Mouse (Mus musculus): ENCODE measurements around the gene Ccdc162. TPM values are rescaled to one million over a fixed set of nuclear protein-coding genes. Genes with fewer than 3 reads are reported as not detected.

Ccdc162 gene
- total RNA-seq (2021) = 1 to 10 TPM; 1.7 to 2.3 TPM
- long read RNA-seq, partial matches to known transcripts = 0 of 2 reads
- long read RNA-seq, other reads (novel, unspliced or antisense) = 2 of 2 reads

DNA sequence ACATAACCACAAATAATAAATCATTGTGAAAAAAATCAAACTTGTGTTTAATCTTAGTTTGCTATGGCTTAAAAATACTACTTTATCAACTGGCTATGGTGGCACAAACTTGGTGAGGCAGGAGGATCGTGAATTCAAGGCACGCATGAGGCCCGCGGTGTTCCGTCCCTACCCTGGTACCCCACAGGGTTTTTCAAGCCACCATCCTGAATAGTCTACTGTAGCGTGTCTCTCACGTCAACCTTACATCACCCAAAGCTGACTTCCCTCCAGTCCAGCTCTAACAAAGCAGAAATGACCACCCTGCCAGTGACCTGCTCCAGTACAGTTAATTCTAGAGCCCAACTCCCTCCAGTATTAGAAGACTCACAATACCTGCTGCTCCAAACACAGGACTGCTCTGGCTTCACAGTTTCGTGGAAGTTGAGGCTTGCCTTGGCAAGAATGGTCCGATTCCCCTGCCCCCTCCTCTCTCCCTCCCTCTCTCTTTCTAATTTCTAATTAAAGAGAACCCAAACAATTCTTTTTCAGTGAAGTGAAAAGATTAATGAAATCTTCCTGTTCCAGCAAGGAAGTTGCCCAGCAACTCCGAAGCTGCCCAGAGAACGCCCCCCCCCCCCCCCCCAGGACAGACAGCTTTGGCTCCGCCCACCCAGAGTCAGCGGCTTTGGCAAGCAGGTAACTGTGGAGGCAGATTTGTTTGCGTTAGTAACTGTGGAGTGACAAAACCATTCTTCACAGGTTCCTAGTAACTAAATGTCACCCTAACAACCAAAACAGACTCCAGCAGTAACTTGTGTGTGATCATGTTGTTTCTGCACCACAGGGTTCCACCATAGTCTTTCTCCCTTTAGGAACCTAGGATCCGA lies at the start of gene Ccdc162:
Ccdc162 (minus strand) TSS at position 606 of the 869 bp plus-strand sequence.
- DNase-seq (ENCODE audit: low spot score in 2 of 2) = peak in 1 of 2 experiments; percentile 25

DNA sequence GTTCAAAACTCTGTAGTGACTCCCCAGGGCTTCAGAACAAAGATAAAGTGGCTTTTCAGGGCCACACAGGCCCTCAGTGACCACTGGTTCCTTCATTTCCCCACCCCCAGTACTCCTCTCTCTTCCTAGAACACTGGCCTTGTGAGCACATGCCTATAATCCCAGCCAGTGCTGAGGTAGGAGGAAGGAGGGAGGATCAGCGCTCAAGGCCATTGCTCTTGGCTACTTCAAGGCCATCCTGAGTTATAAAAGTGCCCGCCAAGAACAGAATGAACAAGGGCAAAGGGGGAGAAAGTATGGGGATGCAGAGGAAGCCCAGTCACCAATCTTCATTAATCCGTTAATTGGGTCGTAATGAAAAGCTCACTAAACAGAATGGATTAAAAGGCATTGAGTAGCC lies 49.2 kb upstream of the Ccdc162 start:
- DNase-seq (ENCODE audit: low spot score in 2 of 2) = no peak

DNA sequence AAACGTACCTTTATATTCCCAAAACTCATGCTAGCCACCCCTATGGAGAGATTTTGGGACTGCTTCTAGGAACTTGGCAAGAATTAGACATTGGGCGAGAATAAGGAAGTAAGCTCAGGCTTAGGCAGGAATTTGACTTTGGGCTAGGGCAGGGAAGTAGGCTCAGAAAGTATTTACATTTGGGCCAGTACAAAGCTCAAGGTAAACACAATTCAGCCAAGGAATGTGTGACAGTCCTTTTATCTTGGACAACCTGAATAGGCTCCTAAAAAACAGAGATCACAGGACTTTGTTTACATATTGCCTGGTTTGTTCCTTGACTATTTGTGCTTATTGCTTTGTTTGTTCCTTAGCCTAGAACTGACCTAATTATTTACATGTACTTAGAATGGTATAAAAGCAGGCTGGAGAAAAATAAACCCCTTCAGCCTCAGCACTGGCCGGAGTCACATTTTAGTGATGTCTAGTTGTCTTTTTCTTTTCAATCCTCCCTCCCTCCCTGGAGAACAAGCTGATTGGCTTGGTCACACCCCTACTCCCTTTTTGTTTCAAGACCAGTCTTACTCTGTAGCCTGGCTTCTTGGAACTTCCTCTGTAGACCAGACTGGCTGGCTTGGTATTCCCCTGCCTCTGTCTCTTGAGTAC lies 47.4 kb upstream of the Ccdc162 start:
- DNase-seq (ENCODE audit: low spot score in 2 of 2) = no peak

DNA sequence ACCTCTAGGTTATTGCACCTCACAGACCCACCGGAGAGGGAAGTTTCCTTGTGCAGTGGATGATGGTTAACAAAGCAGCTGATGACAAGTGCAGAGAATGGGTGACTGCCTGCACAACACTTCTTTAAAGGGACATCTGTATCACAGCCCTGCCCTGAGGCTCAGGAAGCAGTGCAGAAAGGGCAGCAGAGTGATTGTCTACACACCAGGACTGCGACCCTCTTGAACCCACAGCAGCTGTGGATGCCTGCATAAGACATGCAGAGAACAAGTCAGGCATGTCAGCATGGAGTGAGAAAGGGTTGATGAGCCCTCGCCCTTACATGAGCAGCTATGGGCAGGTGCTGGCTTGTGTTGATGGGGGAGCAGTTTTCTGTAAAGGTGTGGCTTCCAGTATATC lies 44.4 kb upstream of the Ccdc162 start:
- DNase-seq (ENCODE audit: low spot score in 2 of 2) = no peak

DNA sequence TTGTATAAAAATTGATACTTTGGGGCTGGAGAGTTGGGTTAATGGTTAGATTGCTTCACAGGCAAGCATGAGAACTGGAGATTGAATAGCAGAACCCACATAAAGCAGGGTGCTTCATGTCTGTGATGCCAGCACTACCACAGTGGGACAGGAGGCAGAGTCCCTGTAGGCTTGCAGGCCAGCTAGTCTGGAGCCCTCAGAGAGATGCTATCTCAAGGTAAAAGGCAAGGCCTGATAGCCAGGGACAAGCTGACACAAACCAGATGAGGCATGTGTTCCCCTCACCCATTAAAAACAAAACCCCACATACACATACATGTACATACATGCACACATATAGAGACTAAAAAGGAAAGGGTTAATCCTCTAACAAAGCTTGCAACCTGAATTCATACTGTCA lies 41.6 kb upstream of the Ccdc162 start:
- DNase-seq (ENCODE audit: low spot score in 2 of 2) = no peak

DNA sequence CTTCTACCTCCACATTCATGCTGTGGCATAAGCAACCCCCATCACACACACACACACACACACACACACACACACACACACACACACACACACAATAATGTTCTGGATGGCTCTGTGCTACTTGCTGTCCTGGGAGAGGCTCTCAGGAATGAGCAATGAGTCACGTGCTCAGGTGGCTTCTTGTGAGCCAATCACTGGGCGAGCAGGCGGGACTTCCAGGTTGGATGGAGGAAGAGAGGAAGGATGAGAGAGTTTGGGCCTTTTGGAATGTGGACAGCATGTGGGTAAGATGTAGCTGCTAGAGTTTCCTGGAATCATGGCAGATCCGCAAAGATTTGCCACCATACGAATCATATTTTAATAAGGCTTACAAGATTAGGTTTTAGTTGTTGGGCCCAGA lies 40.8 kb upstream of the Ccdc162 start:
- no peak for DNase-seq (ENCODE audit: low spot score in 2 of 2)

DNA sequence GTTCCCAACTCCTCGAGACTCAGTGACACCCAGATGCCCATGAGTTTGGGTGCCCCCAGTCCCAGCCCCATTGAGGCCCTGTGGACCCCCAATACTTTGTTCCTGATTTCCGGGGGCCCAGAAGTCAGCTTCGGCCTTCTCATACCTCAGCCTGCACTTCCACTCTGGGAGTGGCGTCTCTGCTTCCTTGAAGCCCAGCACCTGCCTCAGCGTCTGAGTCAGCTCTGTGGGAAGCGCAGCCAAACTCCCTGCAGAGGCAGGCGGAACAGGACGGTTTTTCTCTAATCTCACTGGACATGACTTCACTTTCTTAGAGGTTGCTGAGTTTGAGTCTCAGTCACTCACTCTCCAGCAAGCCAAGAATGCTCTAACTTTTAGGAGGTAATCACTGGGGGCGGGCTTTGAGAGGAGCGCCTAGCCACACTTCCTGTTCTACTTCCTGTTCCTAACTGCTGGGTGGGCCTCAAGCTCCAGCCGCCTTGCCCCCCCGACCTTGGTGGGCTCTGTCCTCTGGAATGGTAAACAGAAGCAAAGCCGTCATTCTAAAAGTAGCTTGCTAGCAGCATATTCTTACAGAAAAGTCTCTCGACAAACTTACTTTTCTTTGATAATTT lies 35.5 kb upstream of the Ccdc162 start:
- DNase-seq (ENCODE audit: low spot score in 2 of 2) = no peak

DNA sequence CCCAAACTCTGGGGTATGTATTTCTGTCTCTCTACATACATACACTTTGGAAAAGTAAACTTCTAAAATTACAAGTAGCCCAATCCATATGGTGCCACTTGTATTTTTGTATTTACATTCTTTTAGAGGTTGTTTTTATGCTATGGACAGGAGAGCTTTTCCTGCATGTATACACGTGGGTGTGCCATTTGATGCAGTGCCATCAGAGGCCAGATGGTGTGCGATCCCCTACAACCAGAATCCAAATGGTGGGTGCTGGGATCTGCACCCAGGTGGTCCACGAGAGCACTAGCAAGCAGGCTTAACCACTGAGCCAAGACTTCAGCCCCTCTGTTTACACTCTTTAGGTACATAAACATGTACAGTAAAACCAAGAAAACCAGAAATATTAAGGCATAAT lies 32.9 kb upstream of the Ccdc162 start:
- DNase-seq (ENCODE audit: low spot score in 2 of 2) = no peak

DNA sequence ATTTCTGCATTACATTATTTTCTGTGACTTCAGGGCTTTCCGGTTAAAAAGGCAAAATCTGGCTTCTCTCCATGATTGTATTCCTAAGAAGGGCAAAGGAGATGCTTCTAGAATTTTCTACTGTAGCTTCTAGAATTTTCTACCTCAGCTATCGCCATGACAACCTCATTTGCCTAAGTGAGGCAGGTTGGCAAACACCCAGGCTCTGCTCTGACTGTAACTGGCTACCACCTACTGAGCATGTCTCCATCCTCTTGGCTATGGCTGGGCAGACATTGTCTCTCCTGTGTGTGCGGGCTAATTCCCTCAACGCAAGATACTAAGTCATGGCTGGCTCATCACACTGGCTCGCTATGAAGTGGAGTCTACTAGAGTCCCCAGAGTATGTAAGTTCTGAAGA lies 30.1 kb upstream of the Ccdc162 start:
- peak; percentile 10 to 64 for DNase-seq (ENCODE audit: low spot score in 2 of 2)

DNA sequence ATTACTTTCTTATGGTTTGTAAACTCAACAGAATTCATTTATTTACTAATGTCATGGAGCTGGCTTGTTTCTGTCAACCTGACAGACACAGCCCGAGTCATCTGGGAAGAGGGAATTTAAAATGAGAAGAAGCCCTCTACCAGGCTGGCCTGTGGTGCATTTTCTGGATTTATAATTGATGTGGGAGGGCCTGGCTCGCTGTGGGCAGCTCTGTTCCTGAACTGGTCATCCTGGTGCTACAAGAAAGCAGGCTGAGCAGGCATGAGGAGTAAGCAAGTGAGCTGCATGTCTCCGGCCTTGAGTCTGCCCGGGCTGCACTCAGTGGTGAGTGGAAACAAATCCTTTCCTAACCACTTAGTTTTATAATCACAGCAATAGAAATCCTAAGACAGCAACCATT lies 27.6 kb upstream of the Ccdc162 start:
- no peak for DNase-seq (ENCODE audit: low spot score in 2 of 2)

DNA sequence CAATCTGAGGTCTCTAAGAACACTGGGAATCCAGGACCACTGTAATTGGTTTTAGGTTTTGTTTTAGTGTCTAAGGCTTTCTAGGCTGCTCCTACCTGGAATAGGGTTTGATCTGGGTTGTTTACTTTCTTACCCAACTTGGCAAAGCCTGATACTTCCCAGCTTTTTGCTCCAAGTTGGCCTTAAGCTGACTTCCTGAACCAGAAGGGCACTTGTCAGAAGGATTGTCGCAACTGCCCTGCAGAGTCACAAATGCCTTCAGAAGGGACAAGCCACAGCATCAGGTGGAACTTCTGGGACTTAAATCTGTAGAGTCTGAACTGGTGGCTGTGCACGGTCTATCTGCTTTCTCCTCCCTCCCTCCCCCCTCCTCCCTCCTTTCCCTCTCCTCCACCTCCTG lies 23.8 kb upstream of the Ccdc162 start:
- DNase-seq (ENCODE audit: low spot score in 2 of 2) = no peak

DNA sequence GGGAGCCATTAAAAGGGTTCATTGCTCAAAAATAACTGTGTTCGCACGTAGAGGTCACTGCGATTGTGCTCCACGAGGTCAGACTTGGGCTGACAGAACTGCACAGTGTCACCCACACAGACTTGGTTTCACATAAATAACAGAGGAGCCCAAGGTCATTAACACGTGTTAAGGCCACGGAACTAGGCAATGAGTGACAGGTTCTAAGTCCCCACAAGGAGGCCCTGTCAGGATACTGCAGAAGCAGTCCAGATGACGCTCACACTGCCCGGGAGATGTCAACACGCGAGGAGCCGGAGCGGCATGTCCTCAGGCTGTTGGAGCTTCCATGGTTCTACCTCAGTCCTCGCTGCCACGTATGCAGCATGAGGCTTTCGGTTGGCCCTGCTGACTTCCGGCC lies 20.8 kb upstream of the Ccdc162 start:
- DNase-seq (ENCODE audit: low spot score in 2 of 2) = no peak

DNA sequence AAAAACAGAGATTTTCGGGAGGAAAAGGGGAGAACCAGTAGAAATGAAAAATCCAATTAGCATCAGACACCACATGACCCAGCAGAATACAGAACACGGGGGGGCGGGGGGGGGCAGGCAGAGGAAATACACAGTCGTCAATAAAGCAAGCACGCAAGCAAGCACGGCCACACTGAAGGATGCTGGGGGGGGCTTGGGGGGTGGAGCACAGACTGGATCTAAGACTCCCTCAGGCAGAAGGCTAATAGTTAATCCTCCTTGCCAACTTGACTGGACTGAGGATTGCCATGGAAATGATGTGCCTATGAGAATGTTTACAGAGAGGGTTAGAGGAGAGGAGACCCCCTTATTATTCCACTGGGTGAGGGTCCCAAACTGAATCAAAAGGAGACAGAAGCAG lies 19.0 kb upstream of the Ccdc162 start:
- DNase-seq (ENCODE audit: low spot score in 2 of 2) = no peak

DNA sequence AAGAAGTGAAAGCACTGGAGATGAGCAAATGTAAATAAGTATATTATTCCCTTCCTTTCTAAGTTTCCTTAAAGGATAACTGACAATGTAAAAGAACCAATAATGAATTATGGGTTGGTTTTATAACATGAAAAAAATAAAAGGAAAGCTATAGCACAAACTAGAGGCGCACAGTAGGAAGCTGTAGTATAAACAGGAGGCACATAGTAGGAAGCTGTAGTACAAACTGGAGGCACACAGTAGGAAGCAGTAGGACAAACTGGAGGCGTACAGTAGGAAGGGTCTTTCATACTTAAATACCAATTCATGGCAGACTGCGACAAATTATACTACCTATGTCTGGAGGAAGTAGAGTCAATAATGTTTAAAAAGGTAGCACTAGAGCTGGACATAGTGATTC lies 16.8 kb upstream of the Ccdc162 start:
- DNase-seq (ENCODE audit: low spot score in 2 of 2) = no peak

DNA sequence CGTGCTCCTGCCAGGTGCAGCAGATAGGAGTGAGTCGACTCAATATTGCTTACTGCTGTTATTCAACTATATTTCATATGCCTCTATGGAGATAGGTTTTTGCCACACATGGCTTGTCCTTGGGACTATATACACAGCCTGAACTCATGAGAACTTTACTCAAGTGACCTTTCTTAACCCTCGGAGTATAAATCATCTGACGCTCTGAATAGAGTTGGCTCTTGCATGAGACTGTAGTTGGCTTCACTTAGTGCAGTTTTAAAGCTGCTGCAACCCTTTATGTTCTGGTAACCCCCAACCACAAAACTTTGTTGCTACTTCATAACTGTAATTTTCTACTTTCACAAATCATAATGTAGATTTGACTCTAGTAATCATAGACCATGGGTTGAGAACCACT lies 15.5 kb upstream of the Ccdc162 start:
- no peak for DNase-seq (ENCODE audit: low spot score in 2 of 2)

DNA sequence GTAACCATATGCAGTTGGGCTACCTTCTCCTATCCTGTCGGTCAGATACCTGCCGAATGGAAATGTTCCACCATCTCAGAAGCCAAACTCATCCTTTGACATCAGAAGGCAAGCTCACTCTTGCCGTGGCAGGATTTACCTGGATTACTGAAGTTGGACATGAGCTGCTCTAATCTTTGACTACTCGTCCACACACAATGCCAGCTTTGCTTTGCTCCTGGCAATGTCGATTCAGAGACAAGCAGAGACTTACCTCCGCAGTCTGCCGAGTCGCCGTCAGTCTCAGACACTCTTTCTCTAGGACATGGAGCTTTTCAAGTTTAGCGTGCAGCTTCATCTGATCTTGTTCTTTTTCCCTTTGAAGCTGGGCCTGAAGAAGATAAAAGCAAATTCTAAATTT lies 14.3 kb upstream of the Ccdc162 start:
- no peak for DNase-seq (ENCODE audit: low spot score in 2 of 2)

DNA sequence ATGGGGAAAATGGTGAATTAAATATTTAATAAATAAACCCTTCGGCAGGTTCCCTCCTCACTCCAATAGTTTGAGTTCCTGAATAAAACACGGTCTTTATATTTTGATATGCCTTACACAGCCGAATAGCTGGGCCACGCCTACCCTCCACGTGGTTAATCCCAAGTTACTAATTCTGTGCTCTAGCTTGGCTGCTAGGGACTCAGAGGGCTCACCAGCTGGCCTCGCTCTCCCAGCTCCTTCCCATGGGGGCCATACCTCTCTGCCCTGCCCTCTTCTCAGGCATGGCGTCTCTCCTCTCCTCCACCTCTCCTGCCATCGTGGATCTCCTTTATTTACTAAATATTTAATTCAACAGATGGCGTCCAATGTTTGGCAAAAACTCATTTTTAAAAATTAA lies 9.8 kb upstream of the Ccdc162 start:
- DNase-seq (ENCODE audit: low spot score in 2 of 2) = no peak

DNA sequence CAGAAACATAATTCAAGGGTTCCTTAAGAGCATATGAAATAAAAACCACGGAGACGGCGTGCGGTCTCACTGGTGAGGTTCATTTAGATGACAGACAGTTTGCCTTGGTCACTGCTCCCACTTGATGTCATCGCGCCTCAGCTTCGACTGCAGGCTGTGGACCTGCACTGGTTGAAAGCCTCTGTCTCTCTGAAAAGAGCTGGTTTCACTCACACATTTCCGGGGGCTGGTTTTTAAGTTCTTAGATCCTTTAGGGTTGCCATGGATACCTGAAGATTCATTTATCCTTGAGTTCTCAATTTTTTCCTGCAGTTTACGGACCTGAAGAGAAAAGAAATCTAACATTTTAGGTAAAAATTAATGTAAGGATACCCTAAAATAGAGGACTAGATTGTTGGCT lies 3.2 kb upstream of the Ccdc162 start:
- peak in 1 of 2 experiments; percentile 13 for DNase-seq (ENCODE audit: low spot score in 2 of 2)

DNA sequence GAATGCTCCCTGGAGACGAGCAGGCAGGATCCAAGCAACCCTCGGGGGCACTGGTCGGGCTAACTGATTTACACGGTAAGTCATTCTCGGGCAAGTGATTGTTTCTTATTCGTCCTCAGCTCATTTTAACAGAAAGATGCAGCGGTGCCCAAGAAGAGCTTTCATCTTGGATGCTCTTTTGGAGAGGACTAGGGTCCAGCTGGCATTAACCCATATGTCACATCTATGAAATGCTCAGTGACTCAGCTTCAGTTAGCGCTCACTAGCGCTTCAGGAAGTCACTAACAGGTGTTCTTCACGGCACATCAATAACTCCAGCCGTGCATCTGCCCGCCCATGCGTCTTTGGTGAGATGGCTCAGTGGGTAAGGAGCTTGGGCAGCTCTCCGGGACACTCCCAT lies 877 bp downstream of the Ccdc162 start:
- no peak for DNase-seq (ENCODE audit: low spot score in 2 of 2)

DNA sequence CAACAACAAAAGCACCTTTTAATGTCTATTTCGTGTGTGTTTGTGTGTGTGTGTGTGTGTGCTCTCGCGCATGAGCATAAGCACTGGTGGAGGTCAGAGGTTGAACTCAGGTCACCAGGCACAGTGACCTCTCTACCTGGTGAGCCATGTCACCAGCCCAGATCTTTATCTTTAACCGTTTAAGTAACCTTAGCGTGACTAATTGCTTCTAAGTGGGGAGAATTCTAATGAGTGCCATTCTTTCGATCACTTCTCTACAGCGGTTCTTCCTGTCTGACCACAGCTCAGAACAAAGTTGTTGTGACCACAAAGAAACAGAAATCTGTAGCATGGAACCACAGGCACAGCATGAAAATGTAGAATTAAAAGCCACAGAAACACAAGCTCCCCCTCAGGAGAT lies 5.0 kb downstream of the Ccdc162 start:
- no peak for DNase-seq (ENCODE audit: low spot score in 2 of 2)

DNA sequence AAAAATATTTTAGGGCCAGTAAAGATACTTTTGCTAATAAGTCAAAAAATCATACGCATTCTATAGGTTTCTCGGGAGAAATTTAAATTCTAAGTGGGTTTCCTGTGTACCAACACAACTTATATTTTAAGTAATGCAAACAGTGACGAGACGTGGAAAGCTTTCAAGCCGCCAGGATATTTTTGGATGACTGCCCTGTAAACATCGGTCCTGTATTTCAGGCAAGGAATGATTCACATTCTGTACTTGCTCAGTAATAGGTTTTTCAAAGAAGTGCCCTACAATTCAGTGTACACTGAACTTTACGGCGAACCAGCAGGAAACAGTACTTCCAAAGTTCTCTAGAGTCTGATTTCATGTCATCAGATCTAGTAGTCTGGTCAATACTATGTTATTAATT lies 5.7 kb downstream of the Ccdc162 start:
- DNase-seq (ENCODE audit: low spot score in 2 of 2) = no peak

DNA sequence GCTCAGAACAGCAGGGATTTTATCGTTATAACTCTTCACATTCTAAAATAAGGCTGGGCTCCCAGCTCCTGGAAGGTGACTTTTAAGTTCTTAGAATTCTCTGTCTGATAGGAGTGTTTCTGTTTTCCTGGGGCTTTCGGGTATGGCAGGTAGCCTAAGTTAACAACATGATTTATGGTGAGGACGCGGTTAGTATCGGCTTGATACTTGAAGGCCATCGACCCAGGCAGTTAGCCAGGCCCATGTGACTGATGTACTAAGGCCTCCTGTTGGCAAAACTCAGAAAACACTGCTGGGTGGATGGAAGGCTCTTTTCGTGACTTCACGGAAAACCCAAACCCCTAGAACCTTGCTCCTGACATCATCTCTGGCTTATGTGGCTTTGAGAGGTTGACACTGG lies 7.1 kb downstream of the Ccdc162 start:
- DNase-seq (ENCODE audit: low spot score in 2 of 2) = no peak
